Mouse (Mus musculus): ENCODE data around the gene Gm9747.

The Gm9747 gene

GRCm38 (mm10) chr1:82253789-82254445 lies 21.0 kb downstream of the Gm9747 start:
- DNase-seq (ENCODE audit: low spot score in 2 of 2) = no peak

- no peak for DNase-seq (ENCODE audit: low spot score in 2 of 2)
Measured at GRCm38 (mm10) chr1:82257457-82257856, 24.5 kb downstream of the Gm9747 start.

GRCm38 (mm10) chr1:82258331-82258730 lies 25.4 kb downstream of the Gm9747 start:
- no peak for DNase-seq (ENCODE audit: low spot score in 2 of 2)

- no peak for DNase-seq (ENCODE audit: low spot score in 2 of 2)
Measured at GRCm38 (mm10) chr1:82260055-82260454, 27.1 kb downstream of the Gm9747 start.

GRCm38 (mm10) chr1:82261053-82261618 lies 28.2 kb downstream of the Gm9747 start:
- no peak for DNase-seq (ENCODE audit: low spot score in 2 of 2)

- DNase-seq (ENCODE audit: low spot score in 2 of 2) = no peak
Measured at GRCm38 (mm10) chr1:82261638-82262037, 28.7 kb downstream of the Gm9747 start.

GRCm38 (mm10) chr1:82262331-82262730 lies 29.4 kb downstream of the Gm9747 start:
- no peak for DNase-seq (ENCODE audit: low spot score in 2 of 2)

GRCm38 (mm10) chr1:82267547-82267946 lies 34.6 kb downstream of the Gm9747 start:
- no peak for DNase-seq (ENCODE audit: low spot score in 2 of 2)

GRCm38 (mm10) chr1:82272231-82272630 lies 39.3 kb downstream of the Gm9747 start:
- DNase-seq (ENCODE audit: low spot score in 2 of 2) = no peak

- no peak for DNase-seq (ENCODE audit: low spot score in 2 of 2)
Measured at GRCm38 (mm10) chr1:82273529-82273928, 40.6 kb downstream of the Gm9747 start.

- DNase-seq (ENCODE audit: low spot score in 2 of 2) = no peak
Measured at GRCm38 (mm10) chr1:82274361-82274760, 41.4 kb downstream of the Gm9747 start.

- no peak for DNase-seq (ENCODE audit: low spot score in 2 of 2)
Measured at GRCm38 (mm10) chr1:82279768-82280167, 46.9 kb downstream of the Gm9747 start.

- DNase-seq (ENCODE audit: low spot score in 2 of 2) = no peak
Measured at GRCm38 (mm10) chr1:82281823-82282222, 48.9 kb downstream of the Gm9747 start.

GRCm38 (mm10) chr1:82282992-82283611 lies 50.2 kb downstream of the Gm9747 start:
- peak; percentile 80 to 82 for DNase-seq (ENCODE audit: low spot score in 2 of 2)

GRCm38 (mm10) chr1:82283901-82284301 lies 51.0 kb downstream of the Gm9747 start:
- no peak for DNase-seq (ENCODE audit: low spot score in 2 of 2)

- no peak for DNase-seq (ENCODE audit: low spot score in 2 of 2)
Measured at GRCm38 (mm10) chr1:82284403-82284802, 51.5 kb downstream of the Gm9747 start.
